Mouse (Mus musculus) bone marrow macrophage, adult 2 months (primary cell): ENCODE results near the gene Gfpt1.

Experiments
- CTCF ChIP-seq: IDR thresholded peaks from 2 replicates; pipeline ENCODE4 v1.5.1; 2012; ENCODE audit warnings: low read depth, mild to moderate bottlenecking, low read length, moderate library complexity
- POLR2A ChIP-seq: IDR thresholded peaks from 2 replicates; pipeline ENCODE4 v1.6.1; 2012; ENCODE audit warnings: mild to moderate bottlenecking, low read depth, low read length, borderline replicate concordance

DNA sequence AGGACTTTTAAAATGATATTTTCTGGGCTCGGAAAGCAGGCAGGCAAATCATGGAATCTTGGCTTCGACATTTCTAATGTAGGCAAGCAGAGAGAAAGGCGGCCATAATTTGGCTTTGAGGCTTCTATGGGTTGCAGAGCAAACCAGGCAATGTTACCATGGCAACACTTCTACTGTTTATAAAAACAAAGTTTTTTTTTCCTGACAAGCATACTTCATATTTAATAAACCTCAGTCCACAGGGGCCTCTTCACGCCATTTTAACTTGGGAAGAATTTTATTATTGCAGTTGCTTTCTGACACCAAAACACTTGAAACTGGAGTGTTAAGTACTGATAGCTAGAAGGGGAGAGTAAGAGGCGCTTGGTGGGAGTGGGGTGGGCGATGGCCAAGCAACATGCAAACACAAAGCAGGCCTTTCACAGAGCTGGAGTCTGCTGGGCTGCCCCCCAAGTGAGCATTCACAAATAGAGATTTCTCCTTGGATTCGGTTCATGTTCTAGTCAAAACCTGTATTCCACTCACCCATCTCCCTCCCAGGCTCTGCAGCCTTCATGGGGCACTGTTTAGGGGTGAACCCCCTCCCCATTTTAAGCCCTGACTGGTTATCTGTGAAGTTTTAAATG lies 57.1 kb downstream of the Gfpt1 start:
- TF ChIP-seq POLR2A (no peak), CTCF (no peak)
